Mouse (Mus musculus): ENCODE measurements around the gene Bmf.

Gene Bmf

DNA sequence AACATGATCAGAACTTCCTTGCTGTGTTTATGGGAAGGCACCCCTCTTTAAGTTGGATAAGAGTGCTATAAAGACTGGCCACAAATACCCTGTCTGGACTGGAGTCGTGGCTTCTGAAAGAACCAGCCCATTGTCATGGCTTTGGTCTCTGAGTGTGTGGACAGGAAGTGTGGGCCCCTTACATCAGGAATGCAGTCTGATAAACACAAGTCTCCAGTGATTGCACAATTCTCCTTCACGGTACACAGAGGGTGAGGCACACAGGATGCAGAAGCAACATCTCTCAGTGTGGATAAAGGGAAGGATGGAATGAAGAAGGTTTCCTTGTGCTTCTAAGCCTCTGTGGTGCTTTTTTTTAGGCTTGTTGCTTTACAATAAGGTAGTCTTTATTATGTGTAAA is 27.2 kb downstream of the Bmf start:
- in situ Hi-C loops (cut with MboI; ENCODE audit: unreplicated experiment in 2 of 2) = no loop called here

- in situ Hi-C loops (cut with MboI; ENCODE audit: unreplicated experiment in 2 of 2) = no loop called here
Observed at GRCm38 (mm10) chr2:118520042-118520933, 29.2 kb downstream of the Bmf start.

DNA sequence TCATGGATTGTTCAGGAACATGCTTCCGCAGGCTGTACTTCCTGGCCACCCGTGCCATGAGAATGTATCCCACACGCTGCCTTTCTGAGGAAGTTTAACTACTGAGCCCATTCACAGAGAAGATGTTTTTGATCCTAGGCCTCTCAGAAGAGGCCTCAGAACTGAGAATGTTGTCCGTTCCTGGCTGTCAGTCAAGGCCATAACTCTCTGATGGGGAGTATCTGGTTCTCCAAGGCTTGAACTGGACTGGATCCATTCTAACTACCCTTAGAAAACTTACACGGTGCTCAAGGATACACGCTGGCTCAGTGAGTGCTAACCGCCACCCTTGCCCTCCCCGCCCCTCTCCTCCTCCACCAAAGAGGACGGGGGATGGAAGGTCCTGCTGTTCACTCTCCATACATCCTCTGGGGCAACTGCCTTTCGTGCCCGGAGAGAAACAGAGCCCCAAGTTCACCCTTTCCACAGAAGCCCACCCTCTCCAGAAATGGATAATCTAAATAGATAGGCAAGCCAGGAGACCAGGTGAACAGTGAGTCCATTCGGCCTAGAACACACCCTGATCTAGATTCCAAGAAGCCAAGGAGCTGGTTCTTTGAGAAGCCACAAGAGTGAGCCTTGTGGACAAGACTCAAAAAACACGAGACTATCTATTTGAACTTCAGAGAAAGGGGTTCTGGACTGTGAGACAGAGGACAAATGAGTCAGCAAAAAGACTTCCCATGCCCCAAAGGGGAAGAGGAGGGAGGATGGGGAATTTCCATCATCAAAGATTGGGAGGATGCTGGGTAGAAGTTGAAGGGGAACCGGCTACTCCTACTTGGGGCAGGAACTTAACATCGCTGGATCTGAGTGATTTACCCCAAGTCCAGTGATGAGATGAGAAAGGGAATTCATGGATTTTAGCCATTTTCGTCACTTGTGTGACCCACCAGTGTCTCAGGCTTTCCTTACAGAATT is 36.8 kb downstream of the Bmf start:
- in situ Hi-C loops (cut with MboI; ENCODE audit: unreplicated experiment in 2 of 2) = no loop called here

DNA sequence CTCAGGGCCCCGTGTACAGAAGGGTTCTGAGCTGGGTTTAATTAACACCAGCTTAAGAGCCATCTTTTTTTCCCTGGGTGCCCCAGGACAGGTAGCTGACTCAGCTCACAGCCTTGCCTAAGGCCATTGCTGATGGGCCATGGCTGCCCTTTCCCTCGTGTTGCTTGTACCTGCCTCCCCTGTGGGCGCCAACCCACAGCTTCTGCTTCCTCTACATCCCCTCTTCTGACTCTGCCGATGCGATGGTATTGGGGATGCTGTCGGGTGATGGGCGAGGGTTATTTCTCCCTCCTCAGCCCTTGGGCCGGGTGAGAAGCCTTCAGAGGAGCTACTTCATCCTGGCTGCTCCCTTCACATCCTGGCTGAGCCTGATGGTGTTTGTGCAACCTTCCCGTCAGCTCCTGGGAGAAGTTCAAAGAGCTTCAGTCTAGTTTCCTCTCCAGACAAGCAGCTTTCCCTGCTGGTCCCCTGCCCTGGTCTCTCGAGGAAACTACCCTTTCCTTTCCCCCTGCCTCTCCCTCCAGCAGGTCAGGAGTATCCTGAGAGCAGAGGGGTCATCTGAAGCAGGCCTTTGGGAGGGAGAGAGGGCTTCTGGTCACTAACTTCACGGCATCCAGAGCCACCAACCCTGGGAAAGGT is 37.6 kb downstream of the Bmf start:
- in situ Hi-C loops (cut with MboI; ENCODE audit: unreplicated experiment in 2 of 2) = no loop called here

DNA sequence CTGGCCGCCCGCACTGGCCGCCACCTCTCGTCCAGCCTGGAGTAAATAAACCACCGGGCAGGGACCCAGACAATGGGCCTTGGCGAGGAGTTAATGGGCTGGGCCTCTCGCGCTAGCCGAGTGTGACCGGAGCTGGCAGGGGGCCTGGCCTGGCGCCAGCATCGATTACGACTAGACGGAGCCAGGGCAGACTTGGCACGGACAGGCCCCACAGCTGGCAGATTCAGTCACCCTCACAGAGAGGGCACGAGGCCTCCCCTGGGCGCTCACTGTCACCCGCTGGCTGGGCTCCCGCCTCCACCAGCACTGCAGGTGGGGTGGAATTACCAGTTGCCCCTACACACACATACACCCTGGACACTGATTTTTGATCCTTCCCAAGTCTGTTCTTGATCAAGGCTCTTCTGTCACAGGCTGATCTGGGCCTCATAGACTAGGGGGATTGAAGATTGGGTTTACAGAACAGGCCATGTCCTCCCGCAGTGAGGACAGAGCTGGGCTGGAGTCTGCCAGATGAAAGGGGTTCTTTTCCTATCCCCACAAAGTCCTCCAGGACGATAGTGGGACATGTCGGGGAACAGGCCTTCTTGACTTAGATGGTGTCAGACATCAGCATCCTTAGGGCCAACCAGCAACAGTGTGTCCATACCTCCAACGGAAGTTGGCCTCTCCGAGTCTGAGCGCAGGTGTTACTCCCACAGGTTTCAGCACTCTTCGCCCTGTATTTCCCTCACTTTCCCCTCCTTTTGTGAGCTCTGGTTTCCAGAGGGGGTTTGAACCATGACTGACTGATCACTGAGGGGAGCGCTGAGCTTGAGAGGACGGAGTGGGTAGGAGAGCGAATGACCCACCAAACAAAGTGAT is 38.8 kb downstream of the Bmf start:
- in situ Hi-C loops (cut with MboI; ENCODE audit: unreplicated experiment in 2 of 2) = no loop called here

DNA sequence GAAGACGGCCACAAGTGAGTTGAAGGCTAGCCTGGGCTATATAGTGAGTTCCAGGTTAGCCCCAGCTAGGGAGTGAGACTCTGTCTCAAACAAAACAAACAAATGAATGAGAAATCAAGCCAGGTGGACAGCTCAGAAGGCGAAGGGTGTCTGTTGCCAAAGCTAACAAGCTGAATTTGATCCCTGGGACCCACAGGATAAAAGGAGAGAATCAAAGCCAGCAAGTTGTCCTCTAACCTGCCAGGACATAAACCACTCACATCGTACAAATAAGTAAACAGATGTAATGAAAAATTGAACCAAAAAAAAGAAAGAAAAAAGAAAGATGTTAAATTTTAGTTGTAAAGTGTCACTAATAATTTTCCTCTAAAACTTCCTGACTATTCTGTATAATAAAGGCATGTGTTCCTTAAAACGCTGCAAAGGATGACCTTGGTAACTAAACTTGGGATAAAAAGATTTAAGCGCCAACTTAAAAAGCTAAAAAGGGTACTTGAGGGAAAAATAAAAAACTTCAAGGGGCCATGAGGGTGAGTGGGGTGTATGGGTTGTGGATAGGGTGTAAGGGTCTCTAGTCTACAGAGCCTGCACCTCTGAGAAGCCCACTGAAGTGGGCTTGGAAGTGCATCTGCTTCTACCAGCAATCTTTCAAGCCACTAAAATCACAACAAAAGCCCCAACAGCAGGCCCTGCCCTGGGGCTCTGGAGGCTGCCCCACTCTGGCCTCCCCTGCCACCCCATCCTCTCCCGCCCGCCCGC is 39.6 kb downstream of the Bmf start:
- in situ Hi-C loops (cut with MboI; ENCODE audit: unreplicated experiment in 2 of 2) = no loop called here

- in situ Hi-C loops (cut with MboI; ENCODE audit: unreplicated experiment in 2 of 2) = no loop called here
Observed at GRCm38 (mm10) chr2:118507126-118507525, 42.4 kb downstream of the Bmf start.

- in situ Hi-C loops (cut with MboI; ENCODE audit: unreplicated experiment in 2 of 2) = no loop called here
Observed at GRCm38 (mm10) chr2:118500191-118500590, 49.3 kb downstream of the Bmf start.

GRCm38 (mm10) chr2:118499135-118499961 is 50.1 kb downstream of the Bmf start:
- in situ Hi-C loops (cut with MboI; ENCODE audit: unreplicated experiment in 2 of 2) = loop anchor here in 1 of 2 experiments (25.0 kb wide), 1 partner anchor 388 kb away; no protein-coding TSS in a partner anchor

- in situ Hi-C loops (cut with MboI; ENCODE audit: unreplicated experiment in 2 of 2) = loop anchor here in 1 of 2 experiments (25.0 kb wide), 1 partner anchor 389 kb away; no protein-coding TSS in a partner anchor
Observed at GRCm38 (mm10) chr2:118498476-118498875, 51.0 kb downstream of the Bmf start.

GRCm38 (mm10) chr2:118497890-118498289 is 51.6 kb downstream of the Bmf start:
- in situ Hi-C loops (cut with MboI; ENCODE audit: unreplicated experiment in 2 of 2) = loop anchor here in 1 of 2 experiments (25.0 kb wide), 1 partner anchor 389 kb away; no protein-coding TSS in a partner anchor

DNA sequence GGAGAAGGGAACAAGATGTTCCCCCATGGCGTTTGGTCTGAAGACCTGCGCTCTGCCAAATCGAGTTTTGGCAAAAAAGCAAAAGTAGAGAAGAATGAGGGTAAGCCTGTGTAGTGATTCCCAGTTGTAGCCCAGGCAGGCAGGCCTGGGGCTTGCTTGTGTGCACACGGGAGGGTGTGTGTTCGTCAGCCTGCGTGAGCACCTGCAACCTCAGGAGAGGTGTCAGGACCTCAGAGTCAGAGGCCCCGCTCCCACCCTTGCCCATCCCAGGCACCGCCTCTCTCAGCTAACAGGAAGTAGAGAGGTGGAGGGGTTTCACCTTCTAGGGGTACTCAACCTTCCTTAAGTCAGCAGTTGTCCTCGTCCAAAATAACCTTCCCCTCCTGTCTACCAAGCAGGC is 54.5 kb downstream of the Bmf start:
- in situ Hi-C loops (cut with MboI; ENCODE audit: unreplicated experiment in 2 of 2) = loop anchor here in 1 of 2 experiments (25.0 kb wide), 1 partner anchor 392 kb away; no protein-coding TSS in a partner anchor

GRCm38 (mm10) chr2:118491741-118492395 is 57.6 kb downstream of the Bmf start:
- in situ Hi-C loops (cut with MboI; ENCODE audit: unreplicated experiment in 2 of 2) = loop anchor here in 1 of 2 experiments (25.0 kb wide), 1 partner anchor 395 kb away; no protein-coding TSS in a partner anchor

DNA sequence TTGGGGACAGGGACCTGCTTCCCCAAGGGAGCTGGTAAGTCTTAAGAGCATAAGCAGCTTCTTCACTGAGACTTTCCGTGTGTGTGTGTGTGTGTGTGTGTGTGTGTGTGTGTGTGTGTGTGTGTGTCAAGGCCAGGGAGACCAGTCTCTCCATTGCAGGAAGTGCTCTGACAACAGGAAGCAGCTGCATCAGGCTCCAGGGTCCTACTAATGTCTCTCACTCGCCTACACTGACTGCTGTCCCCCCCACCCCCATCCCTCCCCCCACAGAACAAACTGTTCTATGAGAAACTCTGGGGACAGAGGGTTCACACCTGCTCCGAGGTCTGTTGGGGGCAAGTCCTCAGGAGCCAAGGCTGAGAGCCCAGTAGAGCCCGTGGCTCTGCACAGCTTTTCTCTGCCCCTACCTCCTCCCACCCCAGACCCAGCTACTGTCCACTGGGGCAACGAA is 58.2 kb downstream of the Bmf start:
- in situ Hi-C loops (cut with MboI; ENCODE audit: unreplicated experiment in 2 of 2) = loop anchor here in 1 of 2 experiments (25.0 kb wide), 1 partner anchor 396 kb away; no protein-coding TSS in a partner anchor

GRCm38 (mm10) chr2:118490241-118491091 is 59.0 kb downstream of the Bmf start:
- in situ Hi-C loops (cut with MboI; ENCODE audit: unreplicated experiment in 2 of 2) = loop anchor here in 1 of 2 experiments (25.0 kb wide), 1 partner anchor 397 kb away; no protein-coding TSS in a partner anchor

GRCm38 (mm10) chr2:118487806-118488205 is 61.7 kb downstream of the Bmf start:
- in situ Hi-C loops (cut with MboI; ENCODE audit: unreplicated experiment in 2 of 2) = loop anchor here (5.0 to 25.0 kb wide), 9 partner anchors 44 to 399 kb away; partner anchors contain the start of genes Inafm2 (in 1 of the 2) and Plcb2 (in 1 of the 2)
